Mouse (Mus musculus) spleen, postnatal 10 days (tissue): Measurements from ENCODE around the gene Dennd2d.

Source experiments
- DNase-seq, 2 experiments: peaks; one replicate each; pipeline ENCODE4 v3.0.0; 2021 to 2022; ENCODE audit warnings: low spot score in 2 of 2

Dennd2d gene

DNA sequence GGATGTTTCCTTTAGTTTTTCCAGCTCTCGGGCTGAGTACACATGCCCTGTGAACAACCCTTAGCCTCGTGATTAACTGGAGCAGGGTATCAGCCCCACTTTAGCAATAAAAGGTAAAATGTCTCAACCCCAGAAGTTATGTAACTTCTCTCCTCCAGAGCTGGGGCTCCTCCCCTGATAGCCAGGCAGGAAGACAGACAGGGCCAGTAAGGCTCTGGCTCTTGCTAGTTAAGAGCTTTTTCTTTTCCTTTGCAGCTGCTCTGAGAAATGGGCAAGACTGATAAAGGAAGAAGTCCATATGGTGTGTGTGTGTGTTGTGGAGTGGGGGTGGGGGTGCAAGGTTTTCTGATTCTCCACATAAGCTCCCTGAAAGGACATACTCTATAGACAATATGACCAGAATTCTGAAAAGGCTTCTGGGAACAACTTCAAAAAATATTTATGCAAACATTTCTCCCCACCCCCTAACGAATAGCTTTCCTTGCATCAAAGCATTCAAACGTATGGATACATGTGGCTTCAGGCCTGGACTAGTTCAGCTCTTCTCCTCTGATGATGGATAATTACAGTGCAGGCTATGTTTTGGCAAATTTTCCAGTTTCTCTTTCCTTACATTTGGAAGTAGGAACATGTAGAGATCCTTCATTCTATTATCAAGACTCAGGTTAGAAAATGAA is 14.0 kb downstream of the Dennd2d start:
- DNase-seq, result no peak

DNA sequence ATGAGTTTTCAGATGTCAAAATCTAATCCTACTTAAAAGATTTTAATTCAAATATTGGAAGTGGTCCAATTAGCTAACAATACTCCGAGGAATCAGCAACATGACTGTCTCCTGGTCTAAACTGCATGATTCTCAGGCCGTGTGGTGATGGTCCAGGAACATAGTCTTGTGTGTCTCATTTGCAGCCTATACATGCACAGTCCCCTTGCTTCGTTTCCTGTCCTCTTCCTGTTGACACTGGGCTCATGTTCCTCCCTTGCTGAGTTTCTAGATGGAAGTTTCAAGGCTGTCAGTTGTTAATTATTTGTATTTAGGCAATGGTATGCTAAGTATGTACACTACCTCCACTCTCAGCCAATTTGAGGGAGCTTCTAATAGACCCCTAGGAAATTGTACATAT is 14.8 kb downstream of the Dennd2d start:
- DNase-seq, result no peak

DNA sequence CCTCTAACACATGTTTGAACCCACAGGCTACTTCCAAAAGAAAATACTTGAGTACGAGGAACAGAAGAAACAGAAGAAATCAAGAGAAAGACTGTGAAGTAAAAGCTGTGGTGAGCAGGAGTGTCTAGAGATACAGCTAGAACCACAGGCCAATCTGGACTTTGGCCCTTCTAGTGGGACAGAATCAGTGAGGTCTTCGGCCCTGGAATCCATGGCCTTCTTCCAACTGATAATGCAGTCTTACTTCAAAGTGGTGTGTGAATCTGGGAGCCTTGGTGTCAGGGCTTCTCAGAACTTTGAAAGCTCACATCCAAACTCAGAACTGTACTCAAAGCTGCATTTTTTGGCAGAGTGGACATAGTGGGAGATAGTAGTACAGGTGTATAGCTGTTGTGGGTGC is 18.3 kb downstream of the Dennd2d start:
- no peak for DNase-seq

DNA sequence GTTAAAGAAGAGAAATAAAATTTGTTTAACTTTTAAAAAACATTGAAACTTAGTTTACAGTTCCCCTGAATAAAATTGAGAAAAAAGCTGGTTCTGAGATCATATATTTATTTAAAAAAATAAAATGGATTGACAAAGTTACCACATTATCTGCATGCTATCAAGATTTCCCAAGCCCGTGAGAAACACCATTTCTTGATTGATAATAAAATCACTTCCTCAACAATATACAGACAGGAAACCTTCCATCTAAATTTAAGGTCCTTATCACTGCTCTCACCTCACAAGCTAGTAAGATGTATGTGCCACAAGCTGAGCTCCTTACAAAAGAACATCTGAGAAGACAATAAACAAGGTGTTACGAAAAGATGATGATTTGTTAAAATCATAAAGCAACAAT is 20.7 kb downstream of the Dennd2d start:
- DNase-seq, result no peak

DNA sequence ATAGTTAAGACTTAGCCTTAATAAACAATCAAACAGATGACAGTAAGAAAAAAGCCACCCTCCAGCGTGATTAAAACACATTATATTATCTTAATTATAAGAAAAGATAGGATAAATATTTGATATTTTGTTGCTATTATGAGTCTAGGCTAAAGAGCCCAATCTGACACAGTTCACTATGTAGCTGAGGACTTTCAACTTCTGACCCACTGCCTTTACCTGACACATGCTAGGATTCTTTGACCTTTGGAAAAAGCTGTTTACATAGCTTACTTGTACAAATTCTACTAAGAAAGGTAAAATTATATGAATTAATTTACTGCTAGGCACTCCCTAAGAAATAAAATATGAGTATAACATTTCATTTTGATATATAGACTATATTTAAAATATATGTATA is 28.5 kb downstream of the Dennd2d start:
- DNase-seq, result no peak

DNA sequence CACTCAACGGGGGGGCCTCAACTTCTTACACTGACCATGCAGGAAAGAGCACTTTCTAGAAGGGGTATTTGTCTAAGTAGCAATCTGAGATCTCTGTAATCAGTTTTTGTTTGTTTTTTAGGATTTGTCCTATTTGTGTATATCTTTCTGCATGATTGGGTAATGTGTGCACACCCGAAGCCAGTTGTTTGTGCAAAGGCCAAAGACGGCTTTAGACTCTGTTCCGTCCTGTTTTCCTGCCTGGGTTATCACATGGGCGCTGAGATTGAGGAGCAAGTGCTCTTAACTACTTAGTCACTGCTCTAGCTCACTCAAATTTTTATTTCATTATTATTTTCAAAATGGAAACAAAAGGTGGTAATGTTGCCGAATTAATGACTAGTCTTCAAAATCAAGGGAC is 32.8 kb downstream of the Dennd2d start:
- DNase-seq, result no peak

DNA sequence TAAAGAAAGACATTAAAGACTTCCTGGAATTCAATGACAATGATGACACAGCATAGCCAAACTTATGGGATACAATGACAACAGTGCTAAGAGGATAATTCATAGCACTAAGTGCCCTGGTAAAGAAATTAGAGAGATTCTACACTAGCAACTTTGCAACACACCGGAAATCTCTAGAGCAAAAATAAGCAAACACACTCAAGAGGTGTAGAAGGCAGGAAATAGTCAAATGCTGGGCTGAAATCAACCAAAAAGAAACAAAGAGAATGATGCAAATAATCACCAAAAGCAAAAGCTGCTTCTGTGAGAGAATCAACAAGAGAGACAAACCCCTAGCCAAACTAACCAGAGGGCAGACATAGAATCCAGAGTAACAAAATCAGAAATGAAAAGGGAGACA is 40.5 kb downstream of the Dennd2d start:
- no peak for DNase-seq

DNA sequence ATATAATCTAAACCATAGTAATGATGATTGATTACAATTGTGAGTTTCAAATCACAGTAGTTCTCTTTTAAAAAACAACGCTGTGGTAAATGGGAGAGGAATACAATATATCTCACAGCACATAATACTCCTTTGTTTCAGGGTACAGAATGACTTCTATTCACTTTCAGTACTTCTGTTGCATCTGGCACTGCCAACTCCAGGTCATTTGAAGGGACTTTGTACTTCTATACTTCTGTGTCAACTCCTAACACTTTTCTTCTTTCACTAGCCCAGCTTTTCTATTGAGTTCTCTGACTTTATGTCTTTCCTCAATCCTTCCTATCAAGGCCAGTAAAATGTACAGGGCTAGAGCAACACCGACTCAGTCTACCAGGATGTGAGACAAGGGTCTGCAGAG is 44.2 kb downstream of the Dennd2d start:
- no peak for DNase-seq

DNA sequence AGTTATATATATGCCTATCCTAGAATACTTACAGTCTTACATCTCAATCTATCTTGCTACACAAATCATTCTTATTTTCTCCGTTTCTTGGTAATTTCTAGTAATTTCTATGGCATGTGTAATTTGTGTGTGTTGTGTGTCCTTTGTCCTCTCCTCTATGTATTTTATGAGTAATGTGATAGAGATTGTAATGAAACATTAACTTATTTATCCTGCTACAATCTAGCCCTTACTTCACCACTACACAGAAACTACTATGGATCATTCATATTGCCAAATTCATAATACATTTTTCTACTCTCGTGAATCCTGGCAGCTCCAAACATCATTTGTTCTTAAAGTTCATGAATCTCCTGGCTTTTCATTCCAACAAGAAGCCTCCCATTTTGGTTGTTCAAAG is 45.8 kb downstream of the Dennd2d start:
- DNase-seq, result no peak

DNA sequence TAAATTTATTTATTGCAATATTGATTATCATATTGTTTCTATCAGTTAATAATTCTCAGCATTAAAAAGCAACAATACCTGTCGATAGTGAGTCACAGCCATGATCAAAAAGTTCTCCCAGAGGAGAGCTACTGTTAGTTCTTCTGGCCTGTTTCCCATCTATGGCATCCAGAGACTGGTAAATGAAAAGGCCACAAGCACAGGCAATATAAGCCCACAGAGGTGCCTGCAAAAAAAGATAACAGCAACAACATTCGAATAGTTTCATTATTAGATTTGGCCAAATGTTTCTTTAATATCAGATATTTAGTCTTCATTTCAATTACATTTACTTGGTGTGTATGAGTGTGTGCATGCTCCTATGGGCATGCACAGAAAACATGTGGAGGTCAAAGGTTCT is 51.1 kb downstream of the Dennd2d start:
- DNase-seq, result no peak

DNA sequence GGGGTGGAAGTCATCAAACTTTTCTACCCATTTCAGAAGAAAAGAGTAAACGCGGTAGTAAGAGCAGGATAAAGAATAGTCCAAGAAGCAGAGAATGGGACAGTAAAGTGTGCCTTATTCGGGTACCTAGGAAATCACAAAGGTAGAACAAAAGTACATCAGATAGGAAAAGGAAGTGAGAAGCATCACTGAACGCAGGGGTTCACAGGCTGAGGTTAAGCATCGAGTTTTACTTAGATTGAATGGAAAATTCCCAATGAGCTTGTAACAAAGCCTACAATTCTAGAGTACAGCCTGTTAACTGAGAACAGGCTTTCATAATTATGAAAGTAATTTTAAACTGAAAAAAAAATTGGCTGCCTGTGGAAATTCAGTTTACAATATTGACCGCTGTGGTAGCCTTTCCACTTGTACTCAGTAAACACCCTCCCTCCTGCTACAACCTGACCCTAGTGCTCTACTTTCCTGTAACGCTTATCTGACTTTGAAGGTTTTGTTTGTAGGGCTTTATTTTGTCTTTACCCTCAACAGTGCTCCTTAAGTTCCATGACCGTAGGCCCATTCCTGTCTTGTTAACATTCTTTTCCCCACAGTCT is 62.6 kb downstream of the Dennd2d start:
- DNase-seq, result no peak

DNA sequence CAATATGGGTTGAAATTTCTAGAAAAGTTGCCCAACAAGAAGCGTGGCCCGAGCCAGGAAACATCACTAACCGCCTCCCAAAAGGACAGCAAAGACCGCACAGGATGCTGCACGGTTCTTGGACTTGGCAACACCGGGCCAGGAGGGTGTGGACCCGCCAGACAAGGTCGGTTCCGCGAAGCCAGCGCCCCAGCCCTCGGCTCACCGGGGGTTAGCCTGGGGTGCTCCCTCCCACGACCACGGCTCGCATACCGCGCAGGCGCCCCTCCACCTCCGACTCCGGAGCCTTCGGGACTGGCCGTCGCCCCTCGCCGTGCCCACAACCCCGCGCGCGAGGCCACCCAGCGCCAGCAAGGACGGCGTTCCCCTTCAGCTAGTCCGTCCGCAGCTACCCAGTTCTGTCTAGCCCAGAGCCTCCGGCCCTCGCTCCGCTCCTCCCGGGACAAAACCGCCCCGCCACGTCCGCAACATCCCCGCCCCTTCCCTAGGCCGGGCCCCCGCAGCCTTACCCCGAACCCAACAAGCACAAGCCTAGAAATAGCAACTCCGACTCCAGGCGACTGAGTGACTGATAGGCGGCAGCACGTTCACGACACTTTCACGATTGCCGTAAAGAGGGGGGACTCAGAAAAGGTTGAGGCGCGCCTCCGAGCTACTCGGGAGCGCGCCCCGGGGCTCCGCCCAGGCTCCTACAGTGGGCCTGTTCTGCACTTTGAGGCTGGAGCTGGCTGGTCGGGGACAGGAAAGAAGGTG is 65.1 kb downstream of the Dennd2d start, which contains the start of the genes Dram2 and Cept1:
Gene Dram2 (plus strand): TSS at position 628 of the 753 bp plus-strand sequence.
Gene Cept1 (minus strand): TSS at position 632 of the 753 bp plus-strand sequence.
- peak; percentile 91 to 96 for DNase-seq

DNA sequence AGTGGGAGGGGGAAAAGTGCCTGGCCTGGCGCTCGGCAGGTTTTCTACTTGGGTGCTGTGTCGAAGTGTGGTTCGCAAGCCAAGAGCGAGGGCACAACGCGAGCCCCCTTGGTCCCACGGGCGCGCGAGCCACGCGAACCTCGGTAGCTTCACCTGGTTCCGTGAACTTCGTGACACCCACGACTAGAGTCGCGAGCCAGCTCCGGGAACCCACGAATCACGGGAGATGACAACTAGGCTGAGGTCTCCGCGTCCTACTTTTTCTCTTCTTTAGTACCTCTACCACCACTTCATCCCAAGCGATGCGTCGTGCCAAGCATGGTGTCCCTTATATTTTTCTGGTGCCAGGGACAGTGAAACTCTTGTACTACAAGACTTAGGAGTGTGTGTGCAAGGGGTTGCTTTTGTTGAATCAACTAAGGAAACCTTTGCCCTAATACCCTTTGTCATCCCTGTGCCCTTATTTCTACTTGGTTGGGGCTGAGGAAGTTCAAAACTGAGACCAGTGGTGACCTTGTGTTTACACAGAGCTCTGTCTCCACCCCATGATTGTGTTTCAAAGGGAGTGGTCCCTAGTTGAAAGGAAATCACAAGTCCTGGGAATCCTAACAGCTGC is 65.8 kb downstream of the Dennd2d start:
- no peak for DNase-seq

DNA sequence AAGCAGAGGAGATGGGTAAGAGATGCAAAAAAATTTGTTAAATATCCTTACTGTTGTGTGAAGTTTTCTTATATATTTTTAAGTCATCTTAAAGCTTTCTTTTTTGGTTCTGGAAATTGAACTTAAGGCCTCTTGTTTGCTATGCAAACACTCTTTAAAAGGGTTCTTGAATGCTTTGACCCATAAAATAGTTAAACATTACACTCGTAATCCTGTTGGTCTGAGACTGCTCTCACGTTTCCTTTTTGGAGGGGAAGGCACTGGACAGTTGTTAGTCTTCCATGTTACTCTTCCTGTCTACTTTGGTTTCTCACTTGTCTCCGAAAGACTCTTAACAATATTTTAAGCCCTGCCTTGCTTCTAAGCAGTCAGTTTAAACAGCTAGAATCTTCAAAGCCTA is 66.8 kb downstream of the Dennd2d start:
- no peak for DNase-seq
